Comparison of ENCODE assay signal across 10 mouse cellular contexts in genomic region chr15:67042131-67042530, GRCm38 (mm10).
DNase-seq lines count a peak whose midpoint lies in the region; ATAC-seq and TF ChIP-seq lines count a peak whose summit lies in the region.
"Had no signal": no experiment of that assay in that cellular context is flagged by ENCODE, and none has a peak within 500 bp of the region (broad histone marks: within the 10 kb centered on the region; RNA-seq: fewer than 3 reads in every experiment).

No protein-coding gene starts in this region.

- no peak overlapping the region for H3K27ac ChIP-seq in heart, postnatal 0 days (ENCODE audit: low read depth)
- H3K27ac ChIP-seq in spleen, adult 2 months (ENCODE audit: insufficient read depth, low read length) = no peak overlapping the region
- no peak overlapping the region for H3K27ac ChIP-seq in neural tube, embryonic 15.5 days (replicated peaks)
- H3K27ac ChIP-seq: embryonic facial prominence, embryonic 12.5 days; stomach, embryonic 15.5 days had no signal

- 91% methylated on average over 2 of the region's 2 CpGs for WGBS in heart, postnatal 0 days
- 66% methylated on average over 2 of the region's 2 CpGs for WGBS in spleen, adult 2 months
- WGBS in neural tube, embryonic 15.5 days = 84% methylated on average over 2 of the region's 2 CpGs

- no peak overlapping the region for H3K4me3 ChIP-seq in heart, postnatal 0 days (ENCODE audit: low read depth, low read length)
- no peak overlapping the region for H3K4me3 ChIP-seq in spleen, adult 2 months (ENCODE audit: extremely low read depth, insufficient read depth, insufficient read length)
- H3K4me3 ChIP-seq in neural tube, embryonic 15.5 days (replicated peaks) = no peak overlapping the region
- H3K4me3 ChIP-seq: embryonic facial prominence, embryonic 12.5 days; stomach, embryonic 15.5 days had no signal

- no peak for TF ChIP-seq POLR2A in spleen, adult 2 months (IDR thresholded peaks at IDR 0.05; ENCODE audit: low read depth, low read length)

- no peaks in the 10 kb centered on the region for H3K9me3 ChIP-seq in heart, postnatal 0 days (replicated peaks; ENCODE audit: control insufficient read depth, low read length)
- no peaks in the 10 kb centered on the region for H3K9me3 ChIP-seq in neural tube, embryonic 15.5 days (replicated peaks)
- H3K9me3 ChIP-seq: embryonic facial prominence, embryonic 12.5 days; stomach, embryonic 15.5 days had no signal

- H3K9ac ChIP-seq in heart, postnatal 0 days (replicated peaks; ENCODE audit: low read depth, low read length) = no peak overlapping the region
- H3K9ac ChIP-seq in neural tube, embryonic 15.5 days (replicated peaks) = no peak overlapping the region
- H3K9ac ChIP-seq: embryonic facial prominence, embryonic 12.5 days; stomach, embryonic 15.5 days had no signal

- no peak for TF ChIP-seq EP300 in heart, postnatal 0 days (IDR thresholded peaks at IDR 0.05; ENCODE audit: low read depth)

- H3K4me2 ChIP-seq in heart, postnatal 0 days (ENCODE audit: low read depth, low read length) = no peak overlapping the region
- no peak overlapping the region for H3K4me2 ChIP-seq in neural tube, embryonic 15.5 days
- H3K4me2 ChIP-seq: embryonic facial prominence, embryonic 12.5 days; stomach, embryonic 15.5 days had no signal

- H3K27me3 ChIP-seq in heart, postnatal 0 days (ENCODE audit: control insufficient read depth, insufficient read depth, low read length) = no peaks in the 10 kb centered on the region
- H3K27me3 ChIP-seq in spleen, adult 2 months (ENCODE audit: control insufficient read depth, insufficient read depth, low read length) = no peaks in the 10 kb centered on the region
- no peaks in the 10 kb centered on the region for H3K27me3 ChIP-seq in neural tube, embryonic 15.5 days (replicated peaks)
- H3K27me3 ChIP-seq: stomach, embryonic 15.5 days had no signal

- ATAC-seq in heart, postnatal 0 days (ENCODE audit: insufficient read depth, low read depth) = no peak
- peak; percentile 30 for ATAC-seq in inflammation-experienced regulatory T-cells, adult 6 months
- no peak for ATAC-seq in neural tube, embryonic 15.5 days (ENCODE audit: low FRiP score)

- no peaks in the 10 kb centered on the region for H3K36me3 ChIP-seq in heart, postnatal 0 days (replicated peaks; ENCODE audit: control insufficient read depth, insufficient read depth, low read length)
- H3K36me3 ChIP-seq in spleen, adult 2 months (ENCODE audit: control insufficient read depth, insufficient read depth, low read length) = no peaks in the 10 kb centered on the region
- H3K36me3 ChIP-seq in neural tube, embryonic 15.5 days = no peaks in the 10 kb centered on the region
- H3K36me3 ChIP-seq: embryonic facial prominence, embryonic 12.5 days; stomach, embryonic 15.5 days had no signal

- TF ChIP-seq CTCF in heart, postnatal 0 days (IDR thresholded peaks at IDR 0.05; ENCODE audit: low read depth) = peak; percentile 33
- TF ChIP-seq CTCF in spleen, adult 2 months (IDR thresholded peaks at IDR 0.05; ENCODE audit: extremely low read depth, insufficient read depth, insufficient read length, insufficient replicate concordance) = peak; percentile 46; the same call in 1 of the 2 replicates

- peaks cover 19% of the 10 kb centered on the region for H3K4me1 ChIP-seq in heart, postnatal 0 days (ENCODE audit: control insufficient read depth, insufficient read depth)
- peaks cover 35% of the 10 kb centered on the region; the same call in 1 of the 2 replicates for H3K4me1 ChIP-seq in spleen, adult 2 months (ENCODE audit: control insufficient read depth, insufficient read depth, insufficient read length)
- peaks cover 10% of the 10 kb centered on the region for H3K4me1 ChIP-seq in neural tube, embryonic 15.5 days

- DNase-seq in heart, postnatal 0 days (ENCODE audit: low spot score) = no peak
- no peak for DNase-seq in heart, adult 8-10 months (ENCODE audit: low spot score)
- peak in 1 of 2 experiments; percentile 54 for DNase-seq in spleen, adult 2 months (ENCODE audit: low read depth in 1 of 2, low spot score in 2 of 2)
- no peak for DNase-seq in spleen, postnatal 4 days (ENCODE audit: low spot score in 2 of 2)
- DNase-seq in thymus, postnatal 36 days = peak; percentile 46 to 48
- no peak for DNase-seq in cerebellum, postnatal 36 days

Comparison
In these comparisons a context has a peak if more than half of its experiments do, and no peak if none do; other contexts are left out.
1. DNase-seq: peak in thymus, postnatal 36 days (2 of 2); none in heart, postnatal 0 days (single experiment), heart, adult 8-10 months (single experiment), spleen, postnatal 4 days (0 of 2) and cerebellum, postnatal 36 days (0 of 2).